In genomic region chr7:125618016-125618415, GRCm38 (mm10) we compare ENCODE assay signal across 23 mouse cellular contexts. TPM values are rescaled to one million over a fixed set of nuclear protein-coding genes. Genes with fewer than 3 reads are reported as not detected.
A peak's percentile ranks its signal among the peaks of the same experiment; 100 is the strongest.
DNase-seq lines count a peak whose midpoint lies in the region; TF ChIP-seq lines count a peak whose summit lies in the region.
"Had no signal": no experiment of that assay in that cellular context is flagged by ENCODE, and none has a peak within 500 bp of the region (broad histone marks: within the 10 kb centered on the region; RNA-seq: fewer than 3 reads in every experiment).

No protein-coding gene starts in this region.

- no peaks in the 10 kb centered on the region for H3K36me3 ChIP-seq in liver, adult 2 months (ENCODE audit: control insufficient read depth, insufficient read depth, low read length)
- no peaks in the 10 kb centered on the region; the same call in 1 of the 2 replicates for H3K36me3 ChIP-seq in macrophage (ENCODE audit: inconsistent target)
- H3K36me3 ChIP-seq: forebrain, embryonic 10.5 days; heart, embryonic 10.5 days; heart, embryonic 13.5 days had no signal

- 64% methylated on average over 7 of the region's 7 CpGs for WGBS in liver, adult 2 months
- WGBS in macrophage (ENCODE audit: missing documents) = 24% methylated on average over 7 of the region's 7 CpGs

- H3K4me3 ChIP-seq in liver, adult 2 months (ENCODE audit: insufficient read depth, low read depth, low read length) = no peak overlapping the region
- no peak overlapping the region for H3K4me3 ChIP-seq in bone marrow macrophage, adult 2 months (ENCODE audit: insufficient read depth, low read length)
- no peak overlapping the region for H3K4me3 ChIP-seq in macrophage (ENCODE audit: inconsistent target)
- H3K4me3 ChIP-seq: forebrain, embryonic 10.5 days; forebrain, embryonic 13.5 days; heart, embryonic 10.5 days; heart, embryonic 13.5 days had no signal

- H3K27me3 ChIP-seq in liver, adult 2 months (ENCODE audit: control insufficient read depth, insufficient read depth, low read length) = no peaks in the 10 kb centered on the region
- H3K27me3 ChIP-seq: forebrain, embryonic 13.5 days; heart, embryonic 13.5 days had no signal

- H3K4me1 ChIP-seq in liver, adult 2 months (ENCODE audit: control insufficient read depth, insufficient read depth, low read length) = no peaks in the 10 kb centered on the region
- H3K4me1 ChIP-seq in bone marrow macrophage, adult 2 months (ENCODE audit: control insufficient read depth, insufficient read depth, low read length) = peaks cover 30% of the 10 kb centered on the region
- H3K4me1 ChIP-seq: forebrain, embryonic 10.5 days; forebrain, embryonic 13.5 days; heart, embryonic 10.5 days had no signal

- no peaks in the 10 kb centered on the region for H3K79me2 ChIP-seq in liver, adult 2 months (ENCODE audit: control insufficient read depth, insufficient read depth, low read length)
- peaks cover 86% of the 10 kb centered on the region; the same call in 1 of the 2 replicates for H3K79me2 ChIP-seq in macrophage (ENCODE audit: inconsistent target)

- no peak for TF ChIP-seq CTCF in liver, adult 2 months (IDR thresholded peaks at IDR 0.05; ENCODE audit: low read depth, low read length)
- TF ChIP-seq CTCF in bone marrow macrophage, adult 2 months (IDR thresholded peaks at IDR 0.05; ENCODE audit: low read depth, low read length) = no peak

- H3K27ac ChIP-seq in liver, adult 2 months (replicated peaks; ENCODE audit: insufficient read depth, low read depth, low read length) = no peak overlapping the region
- peak overlapping the region; percentile 31; the same call in 1 of the 2 replicates for H3K27ac ChIP-seq in bone marrow macrophage, adult 2 months (ENCODE audit: insufficient read depth, low read depth, low read length)
- H3K27ac ChIP-seq in macrophage = peak overlapping the region; percentile 81
- H3K27ac ChIP-seq: forebrain, embryonic 10.5 days; forebrain, embryonic 13.5 days; heart, embryonic 10.5 days; heart, embryonic 13.5 days; hindbrain, embryonic 14.5 days; hindbrain, postnatal 0 days had no signal

- no peak for TF ChIP-seq POLR2A in liver, adult 2 months (IDR thresholded peaks at IDR 0.05; ENCODE audit: extremely low read depth, insufficient read depth, low read length)
- TF ChIP-seq POLR2A in bone marrow macrophage, adult 2 months (IDR thresholded peaks at IDR 0.05; ENCODE audit: borderline replicate concordance, low read depth, low read length) = no peak

- peak; percentile 19 for DNase-seq in liver, adult 2 months (ENCODE audit: extremely low read depth, low read depth, low spot score)
- no peak for DNase-seq in liver
- DNase-seq in neural tube, embryonic 10.5 days (ENCODE audit: extremely low spot score, low spot score) = no peak
- no peak for DNase-seq in retina, postnatal 1 day
- DNase-seq: adrenal gland, adult 2 months; adrenal gland, postnatal 14 days; cerebellum, adult 11-12 months; cerebellum, adult 8-10 months; cerebellum, postnatal 10 days; cerebellum, postnatal 36 days; gastrocnemius, postnatal 10 days; gastrocnemius, postnatal 36 days; heart, postnatal 14 days; heart, postnatal 4 days had no signal

- H3K9ac ChIP-seq in liver, adult 2 months (ENCODE audit: low read depth, low read length) = no peak overlapping the region
- H3K9ac ChIP-seq: forebrain, embryonic 13.5 days; heart, embryonic 13.5 days; hindbrain, embryonic 14.5 days had no signal

RNA-seq across cellular contexts. Expression of gene Il21r, which starts 14.8 kb away (rescaled TPM):
- 0.09 and 0.67 TPM in 2 replicates for total RNA-seq in liver, adult 2 months (2014; rRNA removed)
- polyA plus RNA-seq in liver, adult 2 months (2012; rRNA removed) = 0.62 and 1.2 TPM in 2 replicates
- polyA plus RNA-seq in bone marrow macrophage, adult 2 months (2012; ENCODE audit: insufficient read depth, insufficient read length, missing spikeins) = 37.0 and 37.4 TPM in 2 replicates
- total RNA-seq in macrophage (2018; cell fraction: chromatin; rRNA removed) = 100 to 1,000 TPM in 1 of 26 experiments, 10 to 100 TPM in 18, 1 to 10 TPM in 7; 2.1 to 103 (median 34.8) TPM
- total RNA-seq in macrophage (2018; cell fraction: cytosol; rRNA removed) = 10 to 100 TPM; 11.9 to 91.3 (median 35.2) TPM
- 100 to 1,000 TPM in 7 of 26 experiments, 10 to 100 TPM in 19; 11.6 to 141 (median 56.9) TPM for total RNA-seq in macrophage (2018; cell fraction: nucleus; rRNA removed)
- polyA plus RNA-seq in macrophage (2018) = 34.1 to 93.4 TPM (median 46.8 TPM) in 3 replicates
- total RNA-seq: MEL had no signal

Comparison
In these comparisons a context has a peak if more than half of its experiments do, and no peak if none do; other contexts are left out.
1. RNA of gene Il21r, which starts 14.8 kb away (polyA plus RNA-seq): 37.0 to 37.4 TPM in bone marrow macrophage, adult 2 months and 34.1 to 93.4 TPM in macrophage; 0.62 to 1.2 TPM in liver, adult 2 months; every median in the first group is over 10 times any median in the second.